Mouse (Mus musculus) spleen, adult 2 months (tissue): Measurements from ENCODE around the gene Tmem274. TPM values are rescaled to one million over a fixed set of nuclear protein-coding genes. Genes with fewer than 3 reads are reported as not detected.

Source experiments
- DNase-seq, 2 experiments: peaks; one replicate each; pipeline versions ENCODE4 v3.0.0 to v3.0.0-alpha.2; 2012 to 2021; ENCODE audit warnings: low spot score in 2 of 2, low read depth in 1 of 2
- H3K27ac ChIP-seq: fragments of 200-500 bp; 2 replicates; pipeline ENCODE4 v1.5.1; 2012; ENCODE audit warnings: low read length, inconsistent platforms; ENCODE audit not compliant: insufficient read depth
- H3K27me3 ChIP-seq: fragments of 200-500 bp; 2 replicates; pipeline ENCODE4 v1.6.1; 2012; ENCODE audit warnings: mild to moderate bottlenecking, moderate library complexity, low read length, inconsistent platforms; ENCODE audit not compliant: control insufficient read depth, insufficient read depth
- H3K36me3 ChIP-seq: fragments of 200-500 bp; 2 replicates; pipeline ENCODE4 v1.6.1; 2012; ENCODE audit warnings: mild to moderate bottlenecking, low read length, inconsistent platforms; ENCODE audit not compliant: control insufficient read depth, insufficient read depth
- H3K4me1 ChIP-seq: fragments of 200-500 bp; 2 replicates; pipeline ENCODE4 v1.6.1; 2011; ENCODE audit warnings: inconsistent platforms; ENCODE audit not compliant: control insufficient read depth, insufficient read depth, insufficient read length
- H3K4me3 ChIP-seq: fragments of 200-500 bp; 2 replicates; pipeline ENCODE4 v1.5.1; 2011; ENCODE audit warnings: mild to moderate bottlenecking, inconsistent platforms; ENCODE audit not compliant: insufficient read depth, insufficient read length; ENCODE audit errors: extremely low read depth
- CTCF ChIP-seq: fragments of 200-500 bp; IDR thresholded peaks from 2 replicates; pipeline ENCODE4 v1.5.1; 2011; ENCODE audit warnings: mild to moderate bottlenecking, inconsistent platforms; ENCODE audit not compliant: insufficient read depth, insufficient read length, insufficient replicate concordance; ENCODE audit errors: extremely low read depth
- POLR2A ChIP-seq: fragments of 200-500 bp; IDR thresholded peaks from 2 replicates; pipeline ENCODE4 v1.6.1; 2011; ENCODE audit warnings: low read depth, low read length, inconsistent platforms
- WGBS: fragments of 180-500 bp; shearing (Covaris S2); methylation state at CpG from one replicate; pipeline ENCODE4 v1.1.7; 2018; 5-methylcytosine and 5-hydroxymethylcytosine counted together
- polyA plus RNA-seq: library from polyadenylated mRNA; depleted of rRNA; stranded (reverse); fragments of >200 nt; gene quantifications from 2 replicates; pipeline ENCODE4 v1.2.3, GENCODE M21; 2012

Gene Tmem274
- polyA plus RNA-seq, 1 experiment: not detected

DNA sequence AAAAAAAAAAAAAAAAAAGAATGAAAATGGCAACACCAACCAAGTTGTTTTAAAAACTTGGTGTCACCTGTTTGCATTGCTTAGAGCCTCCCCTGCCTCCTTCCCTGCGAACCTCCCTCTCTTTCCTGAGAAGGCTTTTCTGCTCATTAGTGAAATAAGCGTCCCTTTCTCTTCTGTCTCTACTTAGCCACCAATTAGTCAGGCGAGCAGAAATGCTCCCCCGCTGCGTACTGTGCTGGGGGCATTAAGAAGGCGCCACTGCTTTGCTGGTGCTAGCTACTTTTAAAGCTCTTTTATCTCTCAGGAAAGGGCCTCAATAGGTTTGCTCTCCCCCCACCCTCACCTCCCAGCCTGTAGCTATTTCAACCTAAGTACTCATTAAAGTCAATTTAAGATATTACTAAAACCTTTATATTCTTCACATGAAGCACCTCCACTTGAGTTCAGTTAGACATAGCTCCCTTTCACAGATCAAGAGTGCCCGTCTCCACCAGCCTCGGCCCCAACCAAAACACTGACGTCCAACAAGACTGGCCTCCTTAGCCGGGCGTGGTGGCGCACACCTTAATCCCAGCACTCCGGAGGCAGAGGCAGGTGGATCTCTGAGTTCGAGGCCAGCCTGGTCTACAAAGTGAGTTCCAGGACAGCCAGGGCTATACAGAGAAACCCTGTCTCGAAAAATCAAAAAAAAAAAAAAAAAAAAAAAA is 28.2 kb downstream of the Tmem274 start:
- H3K4me3 ChIP-seq: no peak overlapping the region
- TF ChIP-seq POLR2A: no peak
- no peak for TF ChIP-seq CTCF
- H3K27me3 ChIP-seq: no peaks in the 10 kb centered on the region
- H3K4me1 ChIP-seq: no peaks in the 10 kb centered on the region
- peaks cover 2% of the 10 kb centered on the region for H3K36me3 ChIP-seq
- no peak overlapping the region for H3K27ac ChIP-seq
- DNase-seq: no peak
- WGBS: 88% methylated on average over 15 of the region's 15 CpGs

DNA sequence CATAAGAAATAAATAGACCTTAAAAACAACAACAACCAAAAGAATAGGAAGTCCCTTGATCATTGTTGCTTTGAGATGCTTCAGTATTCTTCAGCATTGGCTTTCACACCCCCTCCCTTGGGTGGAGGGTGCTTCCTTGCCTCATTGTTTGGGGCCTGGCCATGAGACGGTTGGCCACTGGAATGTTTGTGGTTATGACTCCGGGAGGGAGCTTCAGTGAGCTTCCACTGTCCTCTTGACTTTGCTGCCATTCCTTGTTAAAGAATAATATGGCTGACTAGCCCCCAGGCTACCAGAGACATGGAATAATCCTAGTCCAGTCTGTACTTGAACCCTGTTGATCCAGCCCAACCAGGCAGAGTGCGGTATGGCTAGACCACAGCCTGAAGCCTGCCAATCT is 29.7 kb downstream of the Tmem274 start:
- WGBS: 77% methylated on average over 3 of the region's 3 CpGs
- H3K4me3 ChIP-seq: no peak overlapping the region
- H3K4me1 ChIP-seq: no peaks in the 10 kb centered on the region
- H3K27ac ChIP-seq: no peak overlapping the region
- DNase-seq: no peak
- no peaks in the 10 kb centered on the region for H3K27me3 ChIP-seq
- no peaks in the 10 kb centered on the region for H3K36me3 ChIP-seq
- TF ChIP-seq POLR2A (no peak), CTCF (no peak)

DNA sequence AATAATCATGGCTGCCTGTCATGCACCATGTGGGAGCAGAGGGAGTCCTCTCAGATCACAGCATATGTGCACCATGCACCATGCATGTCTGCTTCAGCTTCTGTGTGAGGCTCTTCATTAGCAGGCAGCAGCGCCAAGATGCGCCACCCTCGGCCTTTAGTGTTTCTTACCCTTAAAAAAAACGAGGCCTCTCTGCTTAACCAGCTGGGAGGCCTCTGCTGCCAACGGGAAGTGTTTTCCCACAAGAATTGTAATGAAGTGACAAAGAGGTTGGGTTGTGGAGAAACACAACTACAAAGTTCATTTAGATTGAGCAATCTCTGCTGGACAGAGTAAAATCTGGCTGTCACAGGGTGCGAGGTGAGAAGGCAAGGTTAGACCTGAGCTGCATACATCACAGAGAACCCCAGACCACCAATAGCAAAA is 34.1 kb downstream of the Tmem274 start:
- H3K36me3 ChIP-seq: no peaks in the 10 kb centered on the region
- H3K4me3 ChIP-seq: no peak overlapping the region
- H3K27ac ChIP-seq: no peak overlapping the region
- TF ChIP-seq POLR2A (no peak), CTCF (no peak)
- no peaks in the 10 kb centered on the region; the same call in 1 of the 2 replicates for H3K4me1 ChIP-seq
- no peaks in the 10 kb centered on the region for H3K27me3 ChIP-seq
- DNase-seq: no peak
- WGBS: 49% methylated on average over 6 of the region's 6 CpGs

DNA sequence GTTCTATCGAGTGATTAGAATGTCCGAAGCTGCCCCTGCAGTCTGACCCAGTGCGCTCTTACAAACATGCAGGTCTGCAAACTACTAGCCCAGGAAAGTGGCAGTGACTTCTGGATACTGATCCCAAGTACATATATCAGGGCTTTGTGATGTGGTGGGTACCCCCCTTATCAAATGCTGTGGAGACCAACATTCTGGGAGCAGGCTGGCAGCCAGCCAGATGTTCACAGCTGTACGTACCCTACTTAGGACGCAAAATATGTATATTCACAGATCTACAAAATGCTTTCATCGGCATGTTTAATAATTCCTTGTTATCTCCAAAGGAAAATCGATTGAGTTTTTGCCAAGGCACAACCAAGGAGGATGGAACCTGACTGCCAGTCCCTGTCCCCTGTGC is 34.9 kb downstream of the Tmem274 start:
- Histone ChIP-seq H3K4me1 (no peaks in the 10 kb centered on the region; the same call in 1 of the 2 replicates), H3K36me3 (no peaks in the 10 kb centered on the region), H3K27ac (no peak overlapping the region), H3K4me3 (no peak overlapping the region), H3K27me3 (no peaks in the 10 kb centered on the region)
- no peak for DNase-seq
- 93% methylated on average over 7 of the region's 7 CpGs for WGBS
- TF ChIP-seq POLR2A (no peak), CTCF (no peak)

DNA sequence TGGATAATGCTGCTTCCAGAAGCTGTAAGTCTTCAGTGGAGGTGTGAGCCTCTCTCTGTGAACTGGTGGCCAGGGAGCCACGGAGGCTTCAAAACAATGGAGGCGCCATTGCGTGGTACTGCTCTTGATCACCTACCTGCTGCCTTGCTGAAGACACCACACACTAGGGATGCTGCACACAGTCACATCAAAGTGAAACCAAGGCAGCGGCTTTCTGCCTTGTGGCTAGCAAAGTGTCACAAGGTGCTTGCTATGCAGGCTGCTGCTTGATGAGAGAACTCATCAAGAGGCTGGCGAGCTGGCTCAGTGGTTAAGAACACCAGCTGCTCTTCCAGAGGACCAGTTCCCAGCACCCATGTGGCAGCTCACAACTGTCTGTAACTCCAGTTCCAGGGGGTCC is 38.5 kb downstream of the Tmem274 start:
- Histone ChIP-seq H3K4me1 (peaks cover 3% of the 10 kb centered on the region; the same call in 1 of the 2 replicates), H3K36me3 (no peaks in the 10 kb centered on the region), H3K4me3 (no peak overlapping the region), H3K27ac (no peak overlapping the region), H3K27me3 (no peaks in the 10 kb centered on the region)
- TF ChIP-seq CTCF (no peak), POLR2A (no peak)
- 78% methylated on average over 5 of the region's 5 CpGs for WGBS
- no peak for DNase-seq

DNA sequence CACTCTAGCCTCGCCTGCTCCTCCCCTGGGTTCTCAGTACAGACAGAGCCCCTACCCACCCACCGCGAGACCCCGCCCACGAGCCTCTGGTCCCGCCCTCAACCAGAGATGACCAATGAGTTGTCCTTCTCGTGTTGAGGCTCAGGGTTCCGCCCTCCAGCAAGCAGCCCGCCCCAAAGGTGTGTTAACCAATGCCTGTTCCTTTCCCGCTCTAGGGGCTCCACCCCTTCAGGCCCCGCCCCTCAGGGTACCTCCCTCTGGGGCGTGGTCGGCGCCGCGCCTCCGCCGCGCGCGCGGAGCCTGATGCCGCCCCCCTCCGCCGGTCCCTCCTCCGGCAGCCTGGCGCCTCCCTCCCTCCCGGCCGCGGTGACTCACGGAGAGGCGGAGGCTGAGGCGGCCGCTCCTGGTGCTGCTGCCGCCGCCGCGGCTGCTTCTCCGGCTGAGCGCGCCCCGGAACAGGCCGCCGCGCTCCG is 40.7 kb downstream of the Tmem274 start, which contains the start of gene Ctnnbip1:
TSS of gene Ctnnbip1 (plus strand) at position 369 of the 473 bp plus-strand sequence.
- Histone ChIP-seq H3K27ac (no peak within 1 kb of the TSS), H3K4me1 (peaks cover 3% of the 10 kb centered on the region; the same call in 1 of the 2 replicates), H3K4me3 (peak within 1 kb of the TSS; percentile 52), H3K36me3 (no peaks in the 10 kb centered on the region), H3K27me3 (no peaks in the 10 kb centered on the region)
- WGBS: 1% methylated on average over 40 of the region's 46 CpGs
- TF ChIP-seq POLR2A: no peak
- TF ChIP-seq CTCF: no peak
- peak; percentile 85 to 92 for DNase-seq
